Mouse (Mus musculus) colon, adult 2 months (tissue): ENCODE data around the gene Cygb. TPM values are rescaled to one million over a fixed set of nuclear protein-coding genes. Genes with fewer than 3 reads are reported as not detected.

ENCODE experiments used
- polyA plus RNA-seq: library from polyadenylated mRNA; depleted of rRNA; stranded (reverse); fragments of >200 nt; gene quantifications from 2 replicates; pipeline ENCODE4 v1.2.3, GENCODE M21; 2012; rRNA removed

Cygb gene
- polyA plus RNA-seq, result 43.5 and 44.8 TPM in 2 replicates

GRCm38 (mm10) chr11:116654255-116654821 is at the start of gene Cygb:
Gene Cygb (minus strand): TSS chr11:116654313.

DNA sequence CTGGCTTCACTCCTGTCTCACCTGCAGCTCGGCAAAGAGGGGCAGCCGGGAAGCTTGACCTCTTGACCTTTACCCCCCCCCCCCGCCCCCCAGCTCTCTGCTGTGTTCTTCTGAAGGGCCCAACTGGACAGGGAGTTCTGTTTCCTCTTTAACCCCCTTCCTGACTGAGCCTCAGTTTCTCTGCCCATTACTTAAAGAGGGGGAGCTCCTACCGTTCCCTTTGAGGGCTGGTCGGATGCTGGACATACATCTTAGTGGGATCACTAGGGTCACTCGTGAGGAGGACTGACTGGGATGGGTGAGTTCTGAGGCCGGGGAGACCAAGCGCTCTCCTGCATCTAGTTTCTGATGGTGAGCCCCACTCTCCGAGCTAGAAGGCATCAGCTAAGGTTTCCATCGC is 879 bp downstream of the Cygb start, which contains the start of gene Prcd:
Gene Prcd, plus strand, starts transcription at position 301 of the 400 bp plus-strand sequence.

GRCm38 (mm10) chr11:116626299-116627071 is 27.6 kb downstream of the Cygb start, which contains the start of gene Rhbdf2:
Gene Rhbdf2 (minus strand): TSS chr11:116627019.

Other genes with a start within 250 kb of the Cygb start
- 3.1 and 5.1 TPM in 2 replicates for gene Rnf157, start 241.3 kb downstream of the Cygb start, polyA plus RNA-seq
- gene Ubald2, start 220.2 kb downstream of the Cygb start, polyA plus RNA-seq, result 217 and 367 TPM in 2 replicates
- 0.07 and 0.08 TPM in 2 replicates for gene Qrich2, start 188.1 kb downstream of the Cygb start, polyA plus RNA-seq
- 170 and 195 TPM in 2 replicates for gene Prpsap1, start 160.1 kb downstream of the Cygb start, polyA plus RNA-seq
- gene Sphk1, start 123.4 kb downstream of the Cygb start, polyA plus RNA-seq, result 9.2 and 9.5 TPM in 2 replicates
- 12.1 and 13.3 TPM in 2 replicates for gene Ube2o, start 72.9 kb downstream of the Cygb start, polyA plus RNA-seq
- not detected in 2 replicates for gene Aanat, start 67.9 kb downstream of the Cygb start, polyA plus RNA-seq
- gene Rhbdf2, start 27.3 kb downstream of the Cygb start, polyA plus RNA-seq, result 38.9 and 40.1 TPM in 2 replicates
- gene Prcd, start 779 bp downstream of the Cygb start, polyA plus RNA-seq, result 0.60 and 0.79 TPM in 2 replicates
- gene St6galnac1, start 121.2 kb upstream of the Cygb start, polyA plus RNA-seq, result 11.4 TPM in 1 of 2 replicates, not detected in the other
- 75.7 and 86.1 TPM in 2 replicates for gene Mxra7, start 173.7 kb upstream of the Cygb start, polyA plus RNA-seq
- gene Mettl23, start 189.0 kb upstream of the Cygb start, polyA plus RNA-seq, result 16.8 and 20.8 TPM in 2 replicates
- gene Jmjd6, start 189.1 kb upstream of the Cygb start, polyA plus RNA-seq, result 22.3 and 22.9 TPM in 2 replicates
- 27.8 and 33.8 TPM in 2 replicates for gene Mfsd11, start 198.1 kb upstream of the Cygb start, polyA plus RNA-seq
- 930 and 1,078 TPM in 2 replicates for gene Srsf2, start 198.8 kb upstream of the Cygb start, polyA plus RNA-seq